Mouse (Mus musculus) stomach, postnatal 0 days (tissue): Measurements from ENCODE around the gene Hist1h2br.

Source experiments
- CTCF ChIP-seq: IDR thresholded peaks from 2 replicates; pipeline ENCODE4 v1.5.1; 2016; ENCODE audit warnings: antibody characterized with exemption, low read depth, mild to moderate bottlenecking, moderate library complexity
- EP300 ChIP-seq: optimal IDR thresholded peaks from 2 replicates; pipeline ENCODE3; 2016; ENCODE audit warnings: antibody characterized with exemption

- TF ChIP-seq CTCF = no peak
- no peak for TF ChIP-seq EP300
Observed at GRCm38 (mm10) chr13:21786189-21786898, 47.2 kb upstream of the Hist1h2br start.
